Mouse (Mus musculus): ENCODE data around the gene Macrod1.

DNA sequence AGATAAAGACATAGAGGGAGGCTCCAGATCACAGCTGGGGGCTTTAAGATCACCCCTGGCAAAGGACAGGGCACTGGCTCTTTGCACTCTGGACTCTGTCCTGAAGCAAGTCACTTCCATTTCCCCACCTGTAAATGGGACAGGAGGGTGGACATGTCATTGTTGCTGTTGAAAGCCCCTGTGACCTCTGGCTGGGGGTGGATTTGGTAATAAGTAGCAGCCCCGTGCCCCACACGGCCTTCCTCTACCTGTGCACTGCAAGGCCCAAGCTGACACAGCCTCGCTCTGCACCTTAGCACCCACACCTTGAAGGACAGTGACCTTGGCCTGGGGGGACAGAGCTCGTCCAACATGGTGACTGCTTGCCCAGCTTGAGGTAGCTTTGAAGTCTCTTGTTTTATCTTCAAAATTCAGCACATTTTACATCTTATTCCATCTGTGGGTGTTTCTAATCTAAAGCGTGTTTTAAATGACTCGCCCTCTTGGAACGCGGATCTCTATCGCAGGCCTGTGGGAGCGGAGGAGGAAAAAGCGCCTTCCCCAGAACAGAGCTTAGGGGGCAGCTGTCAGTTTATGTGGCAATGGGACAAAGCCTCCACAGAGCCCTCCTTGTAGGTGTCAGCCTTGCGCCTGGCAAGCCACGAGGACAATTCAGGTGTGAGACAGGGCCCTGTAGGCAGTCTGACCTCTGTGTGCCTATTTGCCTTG, 121.3 kb downstream of the Macrod1 start:
- TF ChIP-seq POLR2A (IDR thresholded peaks at IDR 0.05; ENCODE audit: low read depth, low read length) (no peak), CTCF (conservative IDR thresholded peaks at IDR 0.05; ENCODE audit: insufficient read depth, insufficient read length, low read depth, low read length) (no peak)
